ENCODE assay signal across 19 mouse cellular contexts in genomic region chr16:55076172-55076571, GRCm38 (mm10).
DNase-seq lines count a peak whose midpoint lies in the region; ATAC-seq and TF ChIP-seq lines count a peak whose summit lies in the region.
"Had no signal": no experiment of that assay in that cellular context is flagged by ENCODE, and none has a peak within 500 bp of the region (broad histone marks: within the 10 kb centered on the region; RNA-seq: fewer than 3 reads in every experiment).

No protein-coding gene starts in this region.

- no peak for ATAC-seq in hindbrain, postnatal 0 days
- no peak for ATAC-seq in midbrain, postnatal 0 days (ENCODE audit: low FRiP score)
- no peak for ATAC-seq in midbrain, embryonic 16.5 days
- ATAC-seq in forebrain, postnatal 0 days = no peak
- ATAC-seq: intestine, embryonic 16.5 days had no signal

- DNase-seq in cerebellum, adult 11-12 months = peak; percentile 3
- no peak for DNase-seq in cerebellum, adult 8-10 months
- peak; percentile 24 for DNase-seq in hindbrain, postnatal 0 days (ENCODE audit: low spot score)
- no peak for DNase-seq in hindbrain, embryonic 10.5 days (ENCODE audit: low spot score)
- peak; percentile 5 for DNase-seq in midbrain, postnatal 0 days (ENCODE audit: low spot score)
- peak; percentile 51 for DNase-seq in forebrain, postnatal 0 days
- no peak for DNase-seq in lung, postnatal 10 days
- DNase-seq: adrenal gland, adult 2 months; heart, adult 18-20 months; heart, postnatal 36 days had no signal

- no peak overlapping the region for H3K9ac ChIP-seq in hindbrain, postnatal 0 days (replicated peaks; ENCODE audit: low read length)
- H3K9ac ChIP-seq in midbrain, postnatal 0 days (replicated peaks; ENCODE audit: low read length, poor library complexity, severe bottlenecking) = no peak overlapping the region
- no peak overlapping the region for H3K9ac ChIP-seq in midbrain, embryonic 16.5 days (ENCODE audit: low read depth, low read length)
- H3K9ac ChIP-seq in forebrain, postnatal 0 days = no peak overlapping the region
- H3K9ac ChIP-seq: heart, embryonic 13.5 days; hindbrain, embryonic 15.5 days; limb, embryonic 15.5 days; liver, embryonic 15.5 days; midbrain, embryonic 12.5 days; neural tube, embryonic 13.5 days had no signal

- H3K4me3 ChIP-seq in hindbrain, postnatal 0 days (ENCODE audit: low read length) = no peak overlapping the region
- H3K4me3 ChIP-seq in hindbrain, embryonic 10.5 days = no peak overlapping the region
- no peak overlapping the region for H3K4me3 ChIP-seq in midbrain, postnatal 0 days (ENCODE audit: low read depth, low read length)
- no peak overlapping the region for H3K4me3 ChIP-seq in midbrain, embryonic 16.5 days (ENCODE audit: low read depth, low read length)
- H3K4me3 ChIP-seq in forebrain, postnatal 0 days (ENCODE audit: low read depth, low read length) = no peak overlapping the region
- H3K4me3 ChIP-seq: heart, embryonic 13.5 days; hindbrain, embryonic 15.5 days; limb, embryonic 15.5 days; liver, embryonic 15.5 days; midbrain, embryonic 12.5 days; neural tube, embryonic 13.5 days had no signal

- no peaks in the 10 kb centered on the region for H3K9me3 ChIP-seq in hindbrain, postnatal 0 days (ENCODE audit: low read length)
- no peaks in the 10 kb centered on the region for H3K9me3 ChIP-seq in hindbrain, embryonic 10.5 days
- no peaks in the 10 kb centered on the region for H3K9me3 ChIP-seq in midbrain, postnatal 0 days (ENCODE audit: low read length)
- H3K9me3 ChIP-seq in midbrain, embryonic 16.5 days (replicated peaks; ENCODE audit: control insufficient read depth, low read length, poor library complexity, severe bottlenecking) = no peaks in the 10 kb centered on the region
- H3K9me3 ChIP-seq in forebrain, postnatal 0 days (ENCODE audit: low read length) = no peaks in the 10 kb centered on the region
- H3K9me3 ChIP-seq: heart, embryonic 13.5 days; hindbrain, embryonic 15.5 days; limb, embryonic 15.5 days; liver, embryonic 15.5 days; midbrain, embryonic 12.5 days; neural tube, embryonic 13.5 days had no signal

- no peak overlapping the region for H3K4me2 ChIP-seq in hindbrain, postnatal 0 days (ENCODE audit: low read depth, low read length)
- H3K4me2 ChIP-seq in midbrain, postnatal 0 days (ENCODE audit: low read depth, low read length, poor library complexity, severe bottlenecking) = no peak overlapping the region
- H3K4me2 ChIP-seq in midbrain, embryonic 16.5 days (ENCODE audit: low read length) = no peak overlapping the region
- no peak overlapping the region for H3K4me2 ChIP-seq in forebrain, postnatal 0 days (ENCODE audit: low read depth)
- H3K4me2 ChIP-seq: heart, embryonic 13.5 days; hindbrain, embryonic 15.5 days; limb, embryonic 15.5 days; liver, embryonic 15.5 days; midbrain, embryonic 12.5 days; neural tube, embryonic 13.5 days had no signal

- H3K27me3 ChIP-seq in hindbrain, postnatal 0 days (ENCODE audit: insufficient read depth, low read length) = no peaks in the 10 kb centered on the region
- H3K27me3 ChIP-seq in hindbrain, embryonic 10.5 days (ENCODE audit: insufficient read depth, poor library complexity, severe bottlenecking) = no peaks in the 10 kb centered on the region
- no peaks in the 10 kb centered on the region for H3K27me3 ChIP-seq in midbrain, postnatal 0 days (ENCODE audit: insufficient read depth, low read length)
- no peaks in the 10 kb centered on the region for H3K27me3 ChIP-seq in midbrain, embryonic 16.5 days (ENCODE audit: control insufficient read depth, insufficient read depth, low read depth, low read length)
- no peaks in the 10 kb centered on the region for H3K27me3 ChIP-seq in forebrain, postnatal 0 days (ENCODE audit: insufficient read depth, low read length)
- H3K27me3 ChIP-seq: heart, embryonic 13.5 days; hindbrain, embryonic 15.5 days; limb, embryonic 15.5 days; liver, embryonic 15.5 days; midbrain, embryonic 12.5 days; neural tube, embryonic 13.5 days had no signal

- WGBS in hindbrain, postnatal 0 days = 73% methylated on average over 1 of the region's 1 CpGs
- WGBS in hindbrain, embryonic 10.5 days = 81% methylated on average over 1 of the region's 1 CpGs
- 83% methylated on average over 1 of the region's 1 CpGs for WGBS in midbrain, postnatal 0 days
- whole genome bisulfite sequencing in midbrain, embryonic 16.5 days = 83% methylated on average over 1 of the region's 1 CpGs
- WGBS in forebrain, postnatal 0 days = 39% methylated on average over 1 of the region's 1 CpGs

- TF ChIP-seq CTCF in hindbrain, postnatal 0 days (IDR thresholded peaks at IDR 0.05; ENCODE audit: low read depth) = no peak
- TF ChIP-seq CTCF in midbrain, postnatal 0 days (IDR thresholded peaks at IDR 0.05) = no peak
- no peak for TF ChIP-seq CTCF in forebrain, postnatal 0 days (IDR thresholded peaks at IDR 0.05; ENCODE audit: low read depth)

- no peaks in the 10 kb centered on the region for H3K36me3 ChIP-seq in hindbrain, postnatal 0 days (ENCODE audit: insufficient read depth, low read length)
- no peaks in the 10 kb centered on the region for H3K36me3 ChIP-seq in hindbrain, embryonic 10.5 days
- no peaks in the 10 kb centered on the region for H3K36me3 ChIP-seq in midbrain, postnatal 0 days (ENCODE audit: insufficient read depth, low read length)
- H3K36me3 ChIP-seq in midbrain, embryonic 16.5 days (ENCODE audit: control insufficient read depth, insufficient read depth, low read length) = no peaks in the 10 kb centered on the region
- H3K36me3 ChIP-seq in forebrain, postnatal 0 days (ENCODE audit: insufficient read depth) = no peaks in the 10 kb centered on the region
- H3K36me3 ChIP-seq: heart, embryonic 13.5 days; hindbrain, embryonic 15.5 days; limb, embryonic 15.5 days; liver, embryonic 15.5 days; midbrain, embryonic 12.5 days; neural tube, embryonic 13.5 days had no signal

- H3K27ac ChIP-seq in hindbrain, postnatal 0 days = no peak overlapping the region
- no peak overlapping the region for H3K27ac ChIP-seq in hindbrain, embryonic 10.5 days
- H3K27ac ChIP-seq in midbrain, postnatal 0 days (ENCODE audit: low read depth, low read length) = no peak overlapping the region
- no peak overlapping the region for H3K27ac ChIP-seq in midbrain, embryonic 16.5 days (ENCODE audit: low read length)
- H3K27ac ChIP-seq in forebrain, postnatal 0 days (ENCODE audit: low read depth, low read length) = no peak overlapping the region
- H3K27ac ChIP-seq: heart, embryonic 13.5 days; hindbrain, embryonic 15.5 days; limb, embryonic 15.5 days; liver, embryonic 15.5 days; midbrain, embryonic 12.5 days; neural tube, embryonic 13.5 days; stomach, postnatal 0 days had no signal

- no peaks in the 10 kb centered on the region for H3K4me1 ChIP-seq in hindbrain, postnatal 0 days (ENCODE audit: insufficient read depth, low read length)
- H3K4me1 ChIP-seq in hindbrain, embryonic 10.5 days (replicated peaks) = no peaks in the 10 kb centered on the region
- H3K4me1 ChIP-seq in midbrain, postnatal 0 days (ENCODE audit: insufficient read depth, low read length) = no peaks in the 10 kb centered on the region
- H3K4me1 ChIP-seq in midbrain, embryonic 16.5 days (ENCODE audit: control insufficient read depth, insufficient read depth, low read length) = no peaks in the 10 kb centered on the region
- no peaks in the 10 kb centered on the region for H3K4me1 ChIP-seq in forebrain, postnatal 0 days (ENCODE audit: insufficient read depth)
- H3K4me1 ChIP-seq: heart, embryonic 13.5 days; limb, embryonic 15.5 days; liver, embryonic 15.5 days; midbrain, embryonic 12.5 days; neural tube, embryonic 13.5 days had no signal

Comparison
In these comparisons a context has a peak if more than half of its experiments do, and no peak if none do; other contexts are left out.
1. DNase-seq: peak in cerebellum, adult 11-12 months (single experiment), hindbrain, postnatal 0 days (single experiment), midbrain, postnatal 0 days (single experiment) and forebrain, postnatal 0 days (single experiment); none in cerebellum, adult 8-10 months (single experiment), hindbrain, embryonic 10.5 days (single experiment) and lung, postnatal 10 days (single experiment).